Mouse (Mus musculus) central nervous system, embryonic 11.5 days (tissue): ENCODE data around the gene Hist1h1a. TPM values are rescaled to one million over a fixed set of nuclear protein-coding genes. Genes with fewer than 3 reads are reported as not detected.

Experiments used
- polyA plus RNA-seq: library from polyadenylated mRNA; depleted of rRNA; stranded (reverse); fragments of >200 nt; gene quantifications from 2 replicates; pipeline ENCODE4 v1.2.3, GENCODE M21; 2012; rRNA removed

Gene Hist1h1a
- polyA plus RNA-seq = 9.1 and 22.2 TPM in 2 replicates

GRCm38 (mm10) chr13:23763586-23764323, at the start of gene Hist1h1a:
Gene Hist1h1a (plus strand): TSS chr13:23763666.

GRCm38 (mm10) chr13:23738677-23739068, 24.8 kb upstream of the Hist1h1a start, which contains the start of gene Hist1h1c:
Gene Hist1h1c (plus strand): TSS chr13:23738808.

GRCm38 (mm10) chr13:23745381-23746161, 17.9 kb upstream of the Hist1h1a start, which contains the start of gene Hist1h3c:
Gene Hist1h3c (minus strand): TSS chr13:23745602.

GRCm38 (mm10) chr13:23746201-23747080, 17.0 kb upstream of the Hist1h1a start, which contains the start of gene Hist1h2bb:
Gene Hist1h2bb (plus strand): TSS chr13:23746734.

GRCm38 (mm10) chr13:23750839-23751477, 12.5 kb upstream of the Hist1h1a start, which contains the start of gene Hist1h2ab:
Gene Hist1h2ab (plus strand): TSS chr13:23751126.

DNA sequence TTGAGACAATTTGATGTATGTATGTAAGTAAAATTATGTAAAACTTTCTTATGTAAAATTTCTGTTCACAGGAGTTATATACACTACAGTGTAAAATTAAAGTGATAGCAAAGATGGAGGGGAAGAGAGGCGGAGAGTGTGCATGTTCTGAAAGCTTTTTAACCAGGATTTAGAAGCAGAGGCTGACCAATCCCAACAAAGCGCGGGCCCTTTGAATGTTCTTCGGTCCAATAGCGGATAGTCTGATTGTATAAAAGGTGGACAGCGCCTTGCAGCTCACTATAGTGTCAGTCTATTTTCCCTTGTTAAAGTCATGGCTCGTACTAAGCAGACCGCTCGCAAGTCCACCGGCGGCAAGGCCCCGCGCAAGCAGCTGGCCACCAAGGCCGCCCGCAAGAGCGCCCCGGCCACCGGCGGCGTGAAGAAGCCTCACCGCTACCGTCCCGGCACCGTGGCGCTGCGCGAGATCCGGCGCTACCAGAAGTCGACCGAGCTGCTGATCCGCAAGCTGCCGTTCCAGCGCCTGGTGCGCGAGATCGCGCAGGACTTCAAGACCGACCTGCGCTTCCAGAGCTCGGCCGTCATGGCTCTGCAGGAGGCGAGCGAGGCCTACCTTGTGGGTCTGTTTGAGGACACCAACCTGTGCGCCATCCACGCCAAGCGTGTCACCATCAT, 11.3 kb upstream of the Hist1h1a start, which contains the start of gene Hist1h3b:
TSS of gene Hist1h3b (plus strand) at position 201 of the 675 bp plus-strand sequence.

DNA sequence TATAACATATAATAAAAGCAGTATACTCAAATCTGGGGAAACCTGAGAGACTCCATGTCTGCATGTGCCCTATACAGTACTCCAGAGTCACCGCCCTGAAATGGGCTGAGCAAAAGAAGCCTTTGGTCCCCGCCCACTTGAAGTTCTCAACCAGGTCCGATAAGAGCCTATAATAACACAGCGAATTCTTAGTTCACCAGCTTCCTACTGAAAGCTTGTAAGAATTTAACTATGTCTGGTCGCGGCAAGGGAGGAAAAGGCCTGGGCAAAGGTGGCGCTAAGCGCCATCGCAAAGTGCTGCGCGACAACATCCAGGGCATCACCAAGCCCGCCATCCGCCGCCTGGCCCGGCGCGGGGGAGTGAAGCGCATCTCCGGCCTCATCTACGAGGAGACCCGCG, 6.7 kb upstream of the Hist1h1a start, which contains the start of gene Hist1h4b:
TSS of gene Hist1h4b (plus strand) at position 224 of the 400 bp plus-strand sequence.

GRCm38 (mm10) chr13:23760972-23761864, 2.2 kb upstream of the Hist1h1a start, which contains the start of gene Hist1h4a:
Gene Hist1h4a (minus strand): TSS chr13:23761230.

DNA sequence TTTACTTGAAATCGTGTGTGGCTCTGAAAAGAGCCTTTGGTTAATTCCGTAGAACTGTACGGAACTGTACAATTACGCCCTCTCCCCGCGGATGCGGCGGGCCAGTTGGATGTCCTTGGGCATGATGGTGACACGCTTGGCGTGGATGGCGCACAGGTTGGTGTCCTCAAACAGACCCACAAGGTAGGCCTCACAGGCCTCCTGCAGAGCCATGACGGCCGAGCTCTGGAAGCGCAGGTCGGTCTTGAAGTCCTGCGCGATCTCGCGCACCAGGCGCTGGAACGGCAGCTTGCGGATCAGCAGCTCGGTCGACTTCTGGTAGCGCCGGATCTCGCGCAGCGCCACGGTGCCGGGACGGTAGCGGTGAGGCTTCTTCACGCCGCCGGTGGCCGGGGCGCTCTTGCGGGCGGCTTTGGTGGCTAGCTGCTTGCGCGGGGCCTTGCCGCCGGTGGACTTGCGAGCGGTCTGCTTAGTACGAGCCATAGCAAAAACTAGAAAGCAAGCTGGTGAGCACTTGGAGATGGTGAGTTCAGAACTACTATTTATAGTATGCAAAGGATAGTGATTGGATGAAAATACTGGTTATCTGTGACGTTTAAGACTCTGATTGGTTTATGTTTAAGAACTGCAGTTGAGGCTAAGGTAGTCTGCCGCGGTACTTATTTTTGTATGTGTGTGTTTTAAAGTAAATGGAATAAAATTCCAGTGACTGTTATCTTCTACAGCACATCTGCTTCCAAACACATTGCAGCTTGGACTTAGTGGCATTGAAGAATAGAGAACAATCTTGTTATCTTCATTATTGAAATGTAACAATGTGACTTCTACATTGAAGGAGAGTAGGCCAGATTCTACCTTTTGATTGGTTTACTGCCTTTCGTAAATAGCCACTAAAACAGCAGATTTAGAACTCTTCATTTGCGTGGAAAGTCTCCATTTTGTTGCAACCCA, 1.3 kb upstream of the Hist1h1a start, which contains the start of gene Hist1h3a:
TSS of gene Hist1h3a (minus strand) at position 516 of the 951 bp plus-strand sequence.

DNA sequence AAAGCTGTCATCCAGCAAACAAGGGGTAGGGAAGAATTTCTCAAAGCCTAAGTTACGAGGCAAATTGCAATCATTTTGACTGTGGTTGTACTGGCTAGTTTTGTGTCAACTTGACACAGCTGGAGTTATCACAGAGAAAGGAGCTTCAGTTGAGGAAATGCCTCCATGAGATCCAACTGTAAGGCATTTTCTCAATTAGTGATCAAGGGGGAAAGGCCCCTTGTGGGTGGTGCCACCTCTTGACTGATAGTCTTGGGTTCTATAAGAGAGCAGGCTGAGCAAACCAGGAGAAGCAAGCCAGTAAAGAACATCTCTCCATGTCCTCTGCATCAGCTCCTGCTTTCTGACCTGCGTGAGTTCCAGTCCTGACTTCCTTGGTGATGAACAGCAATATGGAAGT, 6.1 kb downstream of the Hist1h1a start, which contains the start of gene Trim38:
TSS of gene Trim38 (plus strand) at position 301 of the 400 bp plus-strand sequence.

DNA sequence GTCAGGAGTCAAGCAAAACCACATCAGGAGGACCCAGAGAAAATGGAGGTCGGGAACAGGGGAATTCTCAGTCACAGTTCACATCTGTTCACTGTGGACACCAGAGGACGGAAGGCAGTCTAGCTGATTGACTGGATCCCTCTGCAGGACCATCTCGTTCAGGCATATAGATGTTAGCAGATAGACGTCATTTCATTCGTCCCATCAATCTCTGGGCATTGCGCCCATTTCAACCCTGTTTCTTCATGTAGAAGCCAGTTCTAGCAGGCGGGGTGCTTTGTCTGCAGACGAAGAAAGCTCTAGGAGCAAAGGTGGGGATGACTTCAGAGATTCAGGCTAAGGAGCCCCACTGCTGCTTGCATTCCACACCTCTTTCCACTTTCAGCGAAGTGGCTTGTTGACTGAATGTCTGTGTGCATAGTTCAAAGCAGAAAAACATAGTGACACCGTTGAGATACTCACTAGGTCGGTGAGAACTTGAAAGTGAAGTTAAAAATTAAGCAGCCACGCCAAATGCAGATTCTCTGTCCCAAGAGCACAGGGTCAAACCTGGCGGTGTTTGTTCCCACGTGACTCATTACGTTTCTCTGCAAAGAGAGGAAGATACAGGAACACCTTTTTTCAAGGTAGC, 43.1 kb downstream of the Hist1h1a start, which contains the start of gene Slc17a2:
TSS of gene Slc17a2 (plus strand) at position 572 of the 631 bp plus-strand sequence.

Other genes with a start within 250 kb of the Hist1h1a start
- 21.7 and 31.0 TPM in 2 replicates for gene Hist1h4h, start 232.6 kb upstream of the Hist1h1a start, polyA plus RNA-seq
- gene Hist1h2af, start 229.8 kb upstream of the Hist1h1a start, polyA plus RNA-seq = 189 and 273 TPM in 2 replicates
- 38.6 and 41.4 TPM in 2 replicates for gene Hist1h3g, start 228.2 kb upstream of the Hist1h1a start, polyA plus RNA-seq
- 3.2 and 6.3 TPM in 2 replicates for gene Hist1h2bh, start 220.3 kb upstream of the Hist1h1a start, polyA plus RNA-seq
- gene Hist1h3f, start 219.6 kb upstream of the Hist1h1a start, polyA plus RNA-seq = 5.1 and 6.2 TPM in 2 replicates
- gene Hist1h4f, start 212.0 kb upstream of the Hist1h1a start, polyA plus RNA-seq = 19.4 and 22.4 TPM in 2 replicates
- gene Hist1h1d, start 210.4 kb upstream of the Hist1h1a start, polyA plus RNA-seq = 0.65 and 1.3 TPM in 2 replicates
- gene Hist1h3e, start 201.3 kb upstream of the Hist1h1a start, polyA plus RNA-seq = 41.5 and 49.2 TPM in 2 replicates
- gene Hist1h2ae, start 192.4 kb upstream of the Hist1h1a start, polyA plus RNA-seq = 17.0 and 26.2 TPM in 2 replicates
- 14.7 and 42.2 TPM in 2 replicates for gene Hist1h2bg, start 192.3 kb upstream of the Hist1h1a start, polyA plus RNA-seq
- gene Hist1h2bf, start 189.5 kb upstream of the Hist1h1a start, polyA plus RNA-seq = 8.0 and 18.9 TPM in 2 replicates
- gene Hist1h2ad, start 189.3 kb upstream of the Hist1h1a start, polyA plus RNA-seq = 2.4 and 8.0 TPM in 2 replicates
- gene Hist1h3d, start 187.9 kb upstream of the Hist1h1a start, polyA plus RNA-seq = 21.2 and 34.9 TPM in 2 replicates
- 10.3 and 11.7 TPM in 2 replicates for gene Hist1h4d, start 182.1 kb upstream of the Hist1h1a start, polyA plus RNA-seq
- gene Hist1h2be, start 142.5 kb upstream of the Hist1h1a start, polyA plus RNA-seq = 1.9 and 4.2 TPM in 2 replicates
- 11.1 and 13.7 TPM in 2 replicates for gene Hist1h1e, start 141.1 kb upstream of the Hist1h1a start, polyA plus RNA-seq
- gene Hist1h2ac, start 79.7 kb upstream of the Hist1h1a start, polyA plus RNA-seq = 1.2 and 2.0 TPM in 2 replicates
- gene Hist1h2bc, start 79.5 kb upstream of the Hist1h1a start, polyA plus RNA-seq = 17.0 and 27.2 TPM in 2 replicates
- 0.11 and 0.17 TPM in 2 replicates for gene Hist1h1t, start 67.9 kb upstream of the Hist1h1a start, polyA plus RNA-seq
- 7.5 and 10.3 TPM in 2 replicates for gene Hist1h4c, start 65.2 kb upstream of the Hist1h1a start, polyA plus RNA-seq
- gene Hfe, start 52.8 kb upstream of the Hist1h1a start, polyA plus RNA-seq = 1.8 and 1.9 TPM in 2 replicates
- gene Hist1h1c, start 24.9 kb upstream of the Hist1h1a start, polyA plus RNA-seq = 13.2 and 15.1 TPM in 2 replicates
- 51.1 and 52.4 TPM in 2 replicates for gene Hist1h3c, start 18.1 kb upstream of the Hist1h1a start, polyA plus RNA-seq
- gene Hist1h2bb, start 16.9 kb upstream of the Hist1h1a start, polyA plus RNA-seq = 6.3 and 16.8 TPM in 2 replicates
- gene Hist1h2ab, start 12.5 kb upstream of the Hist1h1a start, polyA plus RNA-seq = 44.2 and 53.2 TPM in 2 replicates
- 52.8 and 64.6 TPM in 2 replicates for gene Hist1h3b, start 11.4 kb upstream of the Hist1h1a start, polyA plus RNA-seq
- 29.2 and 64.2 TPM in 2 replicates for gene Hist1h4b, start 6.7 kb upstream of the Hist1h1a start, polyA plus RNA-seq
- 7.3 and 15.7 TPM in 2 replicates for gene Hist1h4a, start 2.4 kb upstream of the Hist1h1a start, polyA plus RNA-seq
- gene Hist1h3a, start 1.3 kb upstream of the Hist1h1a start, polyA plus RNA-seq = 31.4 and 33.8 TPM in 2 replicates
- gene Trim38, start 6.2 kb downstream of the Hist1h1a start, polyA plus RNA-seq = not detected in 2 replicates
- gene Slc17a2, start 43.3 kb downstream of the Hist1h1a start, polyA plus RNA-seq = 0.01 and 0.04 TPM in 2 replicates
- 0.06 and 0.08 TPM in 2 replicates for gene Slc17a3, start 75.8 kb downstream of the Hist1h1a start, polyA plus RNA-seq
- gene Slc17a1, start 104.1 kb downstream of the Hist1h1a start, polyA plus RNA-seq = 0.02 TPM in 1 of 2 replicates, not detected in the other
- 0.05 and 0.10 TPM in 2 replicates for gene Slc17a4, start 151.3 kb downstream of the Hist1h1a start, polyA plus RNA-seq
- not detected in 2 replicates for gene Hist1h2ba, start 170.5 kb downstream of the Hist1h1a start, polyA plus RNA-seq
- not detected in 2 replicates for gene Hist1h2aa, start 170.8 kb downstream of the Hist1h1a start, polyA plus RNA-seq
- gene Scgn, start 227.5 kb downstream of the Hist1h1a start, polyA plus RNA-seq = 0.31 and 0.34 TPM in 2 replicates